Mouse (Mus musculus) spleen, postnatal 14 days (tissue): Measurements from ENCODE around the gene Ccdc69.

ENCODE experiments used
- DNase-seq, 2 experiments: peaks; one replicate each; pipeline ENCODE4 v3.0.0; 2021 to 2022; ENCODE audit warnings: low spot score in 2 of 2

Ccdc69 gene

GRCm38 (mm10) chr11:55011440-55011839, 66.5 kb downstream of the Ccdc69 start:
- DNase-seq = no peak

GRCm38 (mm10) chr11:55008230-55008629, 69.7 kb downstream of the Ccdc69 start:
- DNase-seq = no peak

GRCm38 (mm10) chr11:55005684-55006083, 72.2 kb downstream of the Ccdc69 start:
- no peak for DNase-seq

- DNase-seq = no peak
These were observed 72.9 kb downstream of the Ccdc69 start for GRCm38 (mm10) chr11:55004970-55005502.
